Mouse (Mus musculus) spleen, adult 12 weeks (tissue): ENCODE data around the gene E2f2.

Experiments used
- DNase-seq: peaks from one replicate; pipeline ENCODE4 v3.0.0; 2022; ENCODE audit warnings: low spot score

Gene E2f2

DNA sequence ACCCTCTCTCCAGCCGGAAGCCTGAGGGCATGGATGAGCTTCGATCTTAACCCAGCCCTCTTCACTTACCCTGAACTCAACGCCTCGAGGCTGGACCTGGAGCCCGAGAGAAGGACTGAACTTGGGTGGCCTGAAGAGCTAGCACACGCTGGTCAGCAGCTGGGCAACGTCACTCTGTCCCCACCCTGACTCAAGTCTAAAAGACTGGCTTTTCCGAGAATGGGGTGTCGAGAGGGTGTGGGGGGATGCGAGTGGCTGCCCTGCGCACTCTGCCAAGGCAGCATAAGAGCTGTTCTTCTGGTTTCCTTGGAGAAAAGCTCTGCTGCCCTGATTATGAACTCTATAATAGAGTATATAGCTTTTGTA lies 27.3 kb upstream of the E2f2 start:
- DNase-seq, result no peak

DNA sequence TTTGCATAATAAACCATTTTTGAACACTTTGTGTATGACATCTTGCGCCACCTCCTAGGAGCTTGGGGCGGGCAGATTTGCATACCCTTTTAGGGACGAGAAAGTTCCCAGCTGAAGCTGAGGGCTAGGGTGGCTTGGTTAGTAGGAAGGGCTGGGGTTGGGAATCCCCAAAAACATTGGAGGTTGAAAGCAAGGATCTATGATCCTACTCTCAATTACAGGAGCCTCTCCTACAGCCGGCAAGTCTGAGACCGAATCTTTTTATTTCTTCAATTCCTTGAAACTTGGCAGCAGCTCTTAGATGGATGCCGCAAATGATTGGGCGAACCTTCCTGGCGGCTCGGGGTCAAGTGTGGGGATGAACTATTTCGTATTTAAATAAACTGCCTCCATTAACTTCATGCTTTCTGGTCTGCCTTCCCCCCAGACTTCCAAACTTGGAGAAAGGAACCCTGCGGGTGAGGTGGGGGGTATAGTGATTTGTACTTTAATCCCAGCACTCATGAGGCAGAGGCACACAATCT lies 26.8 kb upstream of the E2f2 start:
- no peak for DNase-seq

DNA sequence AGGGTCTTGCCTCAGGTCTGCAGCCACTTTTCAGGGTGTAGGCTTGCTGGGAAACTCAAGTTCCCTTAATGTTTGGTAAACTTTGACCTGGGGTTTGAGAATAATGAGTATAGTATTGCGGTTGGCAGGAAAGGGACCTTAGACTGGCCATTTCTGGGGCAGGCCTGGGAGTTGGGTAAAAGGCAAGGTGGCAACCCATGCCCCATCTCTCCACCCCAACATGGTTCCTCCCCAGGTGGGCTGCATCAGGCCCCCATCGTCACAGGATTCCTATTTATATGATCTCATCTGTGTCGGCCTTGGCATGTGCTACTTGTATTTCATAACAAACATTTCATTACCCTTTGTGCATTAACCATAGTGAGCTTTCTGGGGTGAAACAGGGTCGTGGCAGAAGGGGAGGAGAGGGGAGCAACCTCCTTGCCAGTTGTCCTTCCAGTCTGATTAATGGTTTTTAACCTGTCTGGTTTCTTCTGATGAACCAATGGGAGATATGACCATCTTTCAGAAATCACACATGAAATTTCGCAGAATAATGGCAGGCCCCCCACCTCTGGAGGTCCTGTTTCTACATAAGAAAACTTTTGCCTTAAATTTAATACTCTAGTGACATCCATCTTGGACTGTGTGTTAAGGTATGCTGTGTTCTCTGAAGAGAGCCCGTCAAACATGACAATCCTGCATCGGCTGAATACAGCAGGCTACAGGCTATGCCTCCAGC lies 26.0 kb upstream of the E2f2 start:
- no peak for DNase-seq

DNA sequence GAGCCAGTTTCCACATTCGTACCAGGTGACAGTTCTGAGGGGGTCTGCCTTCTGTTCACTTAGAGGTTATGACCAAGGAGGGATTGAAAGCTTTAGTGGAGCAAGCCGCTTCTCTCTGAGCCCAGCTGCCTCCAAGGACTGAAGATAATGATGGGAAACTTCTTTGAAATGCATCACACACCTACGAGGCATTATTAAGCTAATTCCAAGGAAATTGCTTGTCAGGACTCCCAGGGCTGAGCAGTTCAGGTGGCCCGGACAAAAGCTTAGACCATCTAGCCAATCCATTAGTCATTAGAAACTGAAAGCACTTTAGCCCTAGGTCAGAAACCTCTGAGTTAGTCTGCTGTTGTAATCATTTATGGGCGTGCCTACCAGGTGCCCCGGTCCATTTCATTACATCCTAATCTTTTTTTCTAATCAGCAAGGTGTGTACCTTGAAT lies 25.5 kb upstream of the E2f2 start:
- DNase-seq, result no peak

DNA sequence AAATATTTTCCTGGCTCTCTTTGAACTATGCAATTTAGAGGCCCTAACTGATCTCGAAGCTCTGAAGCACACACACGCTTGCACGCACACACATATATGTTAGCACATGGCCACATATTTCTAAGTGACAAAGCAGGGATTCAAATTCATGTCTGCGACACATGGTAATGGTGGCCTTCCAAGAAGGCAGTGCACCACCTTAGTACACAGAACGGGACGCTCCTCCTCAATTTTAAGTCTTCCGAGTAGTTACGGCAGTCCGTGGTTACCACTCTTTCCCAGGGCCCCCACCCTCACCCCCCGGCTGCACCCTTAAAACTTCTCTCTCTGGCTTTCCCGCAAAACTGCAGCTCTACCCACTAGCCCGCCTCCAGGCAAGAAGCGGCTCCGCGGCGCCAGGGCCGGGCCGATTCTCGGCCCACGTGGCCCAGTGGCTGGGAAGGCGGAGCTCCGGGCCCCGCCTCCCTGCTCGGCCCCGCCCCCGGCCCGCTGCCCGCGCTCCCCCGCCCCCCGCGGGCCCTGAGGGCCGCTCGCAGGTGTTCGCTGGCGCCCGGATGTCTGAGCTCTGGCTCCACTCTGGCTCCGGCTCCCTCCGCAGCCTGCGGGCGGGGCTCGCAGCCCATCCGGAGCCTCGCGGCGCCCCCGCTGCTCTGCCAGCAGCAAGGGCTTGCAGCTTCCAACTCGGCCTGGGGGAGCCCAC lies 24.6 kb upstream of the E2f2 start:
- peak; percentile 69 for DNase-seq

DNA sequence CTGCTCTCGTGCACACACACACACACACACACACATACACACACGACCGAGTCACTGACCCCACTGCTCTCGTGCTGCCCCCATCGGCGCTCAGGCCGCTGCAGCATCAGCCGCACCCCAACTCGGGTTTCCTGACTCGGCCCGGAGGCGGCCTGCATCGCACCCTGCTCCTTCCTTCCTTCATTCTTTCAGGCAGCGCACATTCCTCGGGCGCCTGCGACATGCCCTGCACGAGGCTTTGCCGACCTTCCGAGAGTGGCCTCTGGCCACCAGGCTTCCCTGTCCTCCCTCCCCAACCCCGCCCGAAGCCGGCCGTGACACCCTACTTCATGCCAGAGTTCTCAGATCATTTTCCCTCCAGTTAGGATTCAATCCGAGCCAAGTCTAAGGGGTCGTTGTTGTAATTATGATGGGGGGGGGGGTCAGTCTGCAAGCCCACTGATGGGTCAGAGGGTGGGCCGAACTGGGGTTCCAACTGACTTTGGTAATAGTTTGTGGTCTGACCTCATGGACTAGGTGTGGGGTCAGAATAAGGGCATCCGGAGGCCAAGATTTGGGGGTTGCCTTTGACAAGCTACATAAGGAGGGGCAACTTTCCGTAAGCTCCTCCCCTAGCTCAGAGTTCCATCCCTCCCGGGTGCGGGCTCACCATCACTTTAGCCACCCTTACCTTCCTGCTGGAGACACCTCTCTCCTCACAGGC lies 23.7 kb upstream of the E2f2 start:
- no peak for DNase-seq

DNA sequence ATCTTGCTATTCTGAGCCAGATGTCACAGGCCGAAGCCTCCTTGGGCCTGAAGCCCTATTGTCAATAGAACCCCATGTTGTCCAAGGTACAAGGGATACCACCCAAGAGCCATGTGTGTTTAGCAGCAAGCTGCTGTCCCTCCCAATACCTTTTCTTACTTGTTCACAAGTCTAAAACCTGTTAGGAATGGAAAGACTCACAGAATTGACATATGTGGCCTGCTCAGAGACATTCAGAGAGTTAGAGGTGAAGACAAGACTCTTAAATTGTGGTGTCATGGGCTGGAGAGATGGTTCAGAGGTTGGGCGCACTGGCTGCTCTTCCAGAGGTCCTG lies 23.2 kb upstream of the E2f2 start:
- DNase-seq, result no peak

DNA sequence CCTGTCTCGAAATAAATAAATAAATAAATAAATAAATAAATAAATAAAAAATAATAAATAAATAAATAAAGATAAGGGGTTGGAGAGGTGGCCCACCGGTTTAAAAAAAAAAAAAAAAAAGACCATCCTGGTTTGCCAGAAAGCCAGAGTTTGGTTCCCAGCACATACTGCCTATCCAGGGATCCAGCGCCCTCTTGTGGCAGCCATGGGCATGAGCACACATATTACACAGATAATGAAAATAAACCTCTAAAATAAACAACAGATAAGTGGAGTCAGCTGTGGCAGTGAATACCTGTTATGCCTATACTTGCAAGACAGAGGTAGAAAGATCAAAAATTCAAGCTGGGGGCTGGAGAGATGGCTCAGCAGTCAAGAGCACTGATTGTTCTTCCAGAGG lies 22.5 kb upstream of the E2f2 start:
- DNase-seq, result no peak

DNA sequence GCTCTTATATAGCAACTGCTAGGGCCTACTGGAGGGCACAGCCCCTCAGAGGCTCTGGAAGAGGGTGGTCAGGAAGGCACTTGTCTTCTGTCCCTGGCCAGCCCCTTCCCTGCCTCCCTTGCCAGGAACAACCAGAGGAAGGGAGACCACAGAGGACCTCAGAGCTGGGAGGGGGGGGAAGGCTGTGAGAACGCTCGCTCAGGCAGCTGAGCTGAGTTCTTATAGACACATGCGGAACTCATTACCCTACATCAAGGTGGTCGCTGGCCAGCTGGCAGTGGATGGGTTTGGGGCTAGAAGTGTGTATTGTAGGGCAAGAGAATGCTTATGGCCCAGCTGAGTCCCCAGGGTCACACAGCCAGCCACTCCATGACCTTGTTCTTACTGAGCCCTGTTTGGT lies 21.6 kb upstream of the E2f2 start:
- DNase-seq, result no peak

DNA sequence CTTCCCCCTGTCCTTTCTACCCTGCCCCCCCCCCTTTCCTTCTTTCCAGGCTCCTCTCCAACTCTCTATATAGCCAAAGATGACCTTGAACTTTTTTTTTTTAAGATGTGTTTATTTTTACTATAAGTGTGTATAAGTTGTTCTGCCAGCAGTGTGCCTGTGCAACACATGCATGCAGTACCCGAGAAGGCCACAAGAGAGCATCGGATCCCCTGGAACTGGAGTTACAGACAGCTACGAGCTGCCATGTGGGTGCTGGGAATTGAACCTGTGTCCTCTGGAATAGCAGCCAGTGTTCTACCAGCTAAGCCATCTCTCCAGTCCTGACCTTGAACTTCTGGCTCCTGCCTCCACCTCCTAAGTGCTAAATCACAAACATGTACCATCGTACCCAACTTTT lies 19.4 kb upstream of the E2f2 start:
- DNase-seq, result no peak

DNA sequence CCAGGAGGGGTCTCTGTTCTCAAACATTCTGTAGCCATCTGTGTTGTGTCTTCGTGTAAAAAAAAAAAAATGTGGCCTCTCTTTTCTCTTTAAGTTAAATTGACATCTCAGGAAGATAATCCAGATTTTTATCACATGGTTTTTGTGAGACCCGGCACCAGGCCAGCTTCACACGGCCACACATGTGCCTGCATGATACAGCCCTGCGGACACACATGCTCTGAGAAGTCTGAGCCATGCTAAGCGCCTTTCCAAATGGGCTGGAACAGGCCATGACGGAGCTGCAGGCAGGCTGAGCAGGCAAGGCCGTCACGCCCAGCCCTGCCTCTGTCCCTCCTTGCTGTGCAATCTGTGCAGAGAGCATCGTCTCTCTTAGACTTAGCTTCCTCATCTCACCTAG lies 17.7 kb upstream of the E2f2 start:
- DNase-seq, result no peak

DNA sequence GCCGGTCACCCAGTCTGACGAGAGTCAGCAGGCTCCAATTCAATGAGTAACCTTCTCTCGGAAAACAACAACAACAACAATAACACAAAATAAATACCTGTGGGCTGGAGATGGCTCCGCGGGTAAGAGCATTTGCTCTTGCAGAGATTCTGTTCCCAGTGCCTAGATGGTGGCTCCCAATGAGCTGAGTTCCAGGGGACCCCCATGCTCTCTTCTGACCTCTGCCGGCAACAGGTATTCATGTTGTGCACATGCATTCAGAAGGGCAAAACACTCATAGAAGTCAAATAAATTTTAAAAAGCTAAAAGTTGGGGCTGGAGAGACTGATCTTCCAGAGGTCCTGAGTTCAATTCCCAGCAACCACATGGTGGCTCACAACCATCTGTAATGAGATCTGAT lies 13.7 kb upstream of the E2f2 start:
- no peak for DNase-seq

DNA sequence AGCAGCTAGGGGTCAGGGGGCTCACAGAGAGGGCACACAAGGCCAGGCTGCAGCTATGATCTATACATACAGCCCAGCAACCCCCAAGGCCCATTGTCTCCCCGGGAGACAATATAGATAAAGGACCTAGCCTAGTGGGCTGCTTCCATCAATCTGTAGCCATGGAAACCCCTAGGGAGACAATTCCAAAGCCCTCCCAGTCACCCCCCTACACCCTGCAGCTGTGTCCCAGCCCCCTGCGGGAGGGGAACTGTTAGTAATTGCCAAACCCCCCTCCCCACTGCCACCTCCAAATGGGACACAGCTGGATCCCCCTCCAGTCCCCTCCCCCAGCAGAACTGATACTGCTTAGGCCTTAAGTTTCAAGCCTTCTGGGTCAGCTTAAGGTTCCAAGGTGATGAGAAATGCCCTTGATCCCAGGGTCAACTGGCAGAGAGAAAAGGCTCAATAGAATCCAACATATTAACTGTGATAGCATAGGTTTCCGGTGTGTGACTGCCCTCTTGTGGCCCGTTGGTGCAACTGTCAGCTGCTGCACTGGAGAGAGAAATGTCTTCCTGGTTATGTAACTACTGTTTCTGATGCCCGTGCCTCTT lies 12.3 kb upstream of the E2f2 start:
- DNase-seq, result peak; percentile 72

DNA sequence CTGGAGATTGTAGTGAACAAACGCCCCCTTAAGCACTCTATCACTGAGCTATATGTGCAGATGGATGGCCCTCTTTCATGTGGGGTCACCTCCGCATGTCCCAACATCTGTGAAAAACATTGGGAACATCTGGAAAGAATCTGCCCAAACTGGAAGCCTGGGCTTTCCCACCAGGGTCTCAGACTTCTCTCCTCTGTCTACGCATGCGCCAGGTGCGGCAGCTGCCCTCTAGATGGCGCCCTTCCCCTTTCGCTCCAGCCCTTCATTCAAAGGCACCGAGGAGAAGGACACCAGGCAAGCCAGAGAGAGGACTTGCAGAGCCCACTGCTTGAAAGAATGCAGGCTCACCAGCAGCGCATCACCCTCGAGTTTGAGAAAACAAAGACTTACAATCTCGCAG lies 8.7 kb upstream of the E2f2 start:
- peak; percentile 79 for DNase-seq

DNA sequence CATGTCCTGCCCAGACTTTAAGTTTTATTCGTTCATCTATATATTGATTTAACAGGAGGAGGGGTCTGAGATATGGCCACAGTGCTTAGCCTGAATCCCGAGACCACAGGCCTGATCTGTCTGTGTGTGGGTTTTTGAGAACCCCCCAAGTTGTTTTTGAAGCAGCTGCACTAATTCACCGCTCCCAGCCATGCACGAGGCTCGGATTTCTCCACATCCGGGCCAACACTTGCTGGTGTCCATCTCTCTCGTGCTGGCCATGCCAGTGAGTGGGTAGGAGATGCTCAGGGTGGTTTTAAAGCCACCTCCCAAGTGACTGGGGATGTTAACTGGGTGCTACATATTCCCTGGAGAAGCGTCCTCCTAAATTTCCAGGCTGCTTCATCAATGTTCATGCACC lies 7.2 kb upstream of the E2f2 start:
- no peak for DNase-seq

DNA sequence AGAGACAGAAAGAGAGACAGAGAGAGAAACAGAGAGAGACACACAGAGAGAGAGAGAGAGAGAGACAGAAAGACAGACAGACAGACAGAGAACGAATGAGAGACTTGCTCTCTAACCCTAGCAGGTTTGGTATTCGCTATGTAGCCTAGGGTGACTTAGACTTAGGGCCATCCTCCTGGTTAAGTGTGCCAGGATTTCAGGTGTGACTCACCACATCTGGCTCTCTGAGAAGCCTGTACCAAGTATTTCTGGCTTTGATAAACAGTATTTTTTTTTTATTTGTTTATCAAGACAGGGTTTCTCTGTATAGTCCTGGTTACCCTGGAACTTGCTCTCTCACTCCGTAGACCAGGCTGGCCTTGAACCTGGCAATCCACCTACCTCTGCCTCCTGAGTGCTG lies 4.5 kb upstream of the E2f2 start:
- DNase-seq, result no peak

DNA sequence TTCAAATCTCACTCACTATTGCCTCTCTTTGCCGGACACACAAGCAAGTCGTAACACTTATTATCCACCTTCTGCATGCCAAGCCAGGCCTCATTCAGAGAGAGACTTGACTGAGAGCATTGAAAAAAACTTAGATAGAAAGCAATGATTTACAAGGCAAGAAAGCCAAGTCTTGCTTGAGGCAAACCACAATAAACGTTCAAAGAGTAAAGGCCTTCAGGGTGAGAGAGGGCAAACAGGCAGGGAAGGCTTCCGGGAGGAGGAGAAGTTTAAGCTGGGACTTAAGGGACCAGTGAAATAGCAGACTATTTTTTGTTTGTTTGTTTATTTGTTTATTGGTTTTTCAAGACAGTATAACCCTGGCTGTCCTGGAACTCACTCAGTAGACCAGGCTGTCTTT lies 1.8 kb upstream of the E2f2 start:
- no peak for DNase-seq

DNA sequence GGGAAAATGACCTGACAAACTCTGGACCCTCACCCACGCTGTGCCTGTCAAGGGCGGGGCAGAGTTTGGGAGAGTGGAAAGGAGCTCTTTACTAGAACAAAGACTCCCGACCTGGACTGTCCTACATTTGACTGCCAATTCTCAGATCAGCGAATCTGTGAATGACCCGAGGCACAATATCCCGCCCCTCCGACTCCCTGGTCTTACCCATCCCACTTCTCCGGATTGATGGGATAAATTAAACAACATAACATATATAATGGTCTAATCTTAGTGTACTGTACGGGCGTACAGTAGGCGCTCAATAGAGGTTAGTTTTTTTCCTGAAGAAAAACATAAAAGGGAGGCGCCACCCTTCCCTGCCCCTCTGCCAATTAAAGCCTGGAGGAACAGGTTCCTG lies 739 bp upstream of the E2f2 start:
- DNase-seq, result no peak

DNA sequence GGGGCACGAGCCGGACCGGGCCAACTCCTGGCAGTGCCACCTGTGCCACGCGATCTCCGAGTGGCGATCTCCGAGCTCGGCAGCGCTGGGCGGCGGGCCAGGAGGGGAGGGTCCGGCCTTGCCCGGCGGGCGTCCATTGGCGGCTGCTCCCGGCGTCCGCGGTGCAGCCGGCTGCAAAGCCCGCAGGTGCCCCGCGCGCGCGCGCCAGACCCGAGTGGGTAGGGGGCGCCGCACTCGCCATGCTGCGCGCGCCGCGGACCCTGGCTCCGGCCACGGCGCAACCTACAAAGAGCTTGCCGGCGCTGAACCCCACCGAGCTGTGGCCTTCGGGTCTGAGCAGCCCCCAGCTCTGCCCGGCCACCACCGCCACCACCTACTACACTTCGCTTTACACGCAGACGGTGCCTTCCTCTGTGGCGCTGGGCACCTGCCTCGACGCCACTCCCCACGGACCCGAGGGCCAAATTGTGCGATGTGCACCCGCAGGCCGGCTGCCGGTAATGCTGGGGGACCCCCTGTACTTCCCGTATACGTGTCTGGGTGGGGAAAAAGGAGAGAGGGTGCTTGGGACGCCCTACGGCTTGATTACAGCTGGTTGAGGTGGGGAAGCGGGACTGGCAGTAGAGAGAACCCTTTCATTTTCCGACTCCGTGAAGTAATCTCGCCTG lies 482 bp downstream of the E2f2 start:
- peak; percentile 67 for DNase-seq

DNA sequence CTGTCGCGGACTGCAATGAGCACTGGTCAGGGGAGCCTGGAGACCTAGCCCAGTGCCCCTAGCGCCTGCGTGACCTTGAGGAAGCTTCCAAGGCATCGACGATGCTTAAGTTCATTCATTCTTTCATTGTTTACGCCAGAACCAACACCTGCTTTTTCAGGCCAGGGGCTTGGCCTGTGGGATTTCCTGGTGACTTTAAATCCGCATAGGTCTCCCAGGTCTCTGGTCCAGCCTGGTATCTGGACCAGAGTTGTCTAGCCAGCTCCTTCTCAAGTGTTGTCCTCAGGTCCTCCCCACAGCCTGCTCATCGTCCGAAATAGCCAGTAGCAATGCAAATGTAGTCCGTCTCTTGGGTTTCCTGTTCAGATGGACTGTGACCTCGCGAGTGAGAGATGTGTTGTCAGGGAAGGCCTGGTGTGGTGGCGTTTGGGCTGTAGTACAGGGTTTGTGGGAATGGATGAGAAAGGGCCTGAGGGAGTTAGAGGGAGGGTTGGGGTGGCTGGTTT lies 1.1 kb downstream of the E2f2 start:
- DNase-seq, result no peak

DNA sequence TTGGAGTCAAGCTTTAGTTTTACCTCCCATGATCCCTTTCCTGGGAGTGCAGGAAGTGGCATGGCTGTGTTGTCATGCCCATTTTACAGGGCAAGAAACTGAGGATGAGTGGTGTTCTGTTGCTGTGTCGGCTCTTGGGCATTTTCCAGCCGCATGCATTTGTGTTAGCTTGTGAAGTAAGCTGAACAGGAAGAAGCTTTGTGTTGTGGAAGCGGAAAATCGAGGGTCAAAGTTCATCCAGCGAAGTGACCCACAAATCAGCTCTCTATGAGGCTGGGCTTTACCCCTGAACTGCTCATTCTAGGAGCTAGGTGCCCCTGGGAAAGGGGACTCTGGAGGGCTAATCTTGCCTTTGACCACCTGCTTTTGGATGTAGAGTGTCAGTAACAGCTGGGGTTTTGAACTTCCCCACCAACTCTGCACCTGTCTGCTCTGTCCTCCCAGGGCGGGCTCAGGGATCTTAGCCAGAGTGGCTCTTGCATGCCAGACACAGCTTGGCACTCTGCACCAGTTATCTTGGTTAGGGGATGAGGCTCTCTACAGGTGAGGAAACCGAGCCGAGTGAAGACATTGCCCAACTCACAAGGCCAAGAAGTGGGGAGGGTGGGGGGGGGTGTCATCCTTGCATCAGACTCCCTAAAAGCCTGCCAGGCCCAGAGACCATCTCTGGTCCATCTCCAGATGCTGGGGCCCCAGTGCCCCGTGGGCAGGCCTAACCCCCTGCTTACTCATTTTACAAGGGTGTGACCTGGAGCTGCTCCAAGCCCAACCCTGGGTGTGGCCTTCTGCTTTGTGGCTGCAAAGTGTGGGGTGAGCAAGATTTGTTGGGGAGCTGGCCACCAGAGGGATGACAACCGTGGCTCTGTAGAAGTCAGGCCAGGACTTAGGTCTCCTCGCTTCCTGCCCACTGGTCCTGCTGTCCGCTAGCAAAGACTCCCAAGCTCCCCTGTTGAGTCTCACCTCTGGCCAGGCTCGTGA lies 2.3 kb downstream of the E2f2 start:
- DNase-seq, result peak; percentile 87
